Mouse (Mus musculus) common myeloid progenitor, adult 5-6 weeks (primary cell): ENCODE results near the gene Crhr2. TPM values are rescaled to one million over a fixed set of nuclear protein-coding genes. Genes with fewer than 3 reads are reported as not detected.
A peak's percentile ranks its signal among the peaks of the same experiment; 100 is the strongest.

Experiments
- ATAC-seq: replicated peaks from 2 replicates; pipeline ENCODE4 v1.8.0; 2016; ENCODE audit warnings: low read depth, mild to moderate bottlenecking, moderate TSS enrichment, inconsistent platforms; ENCODE audit not compliant: poor library complexity, severe bottlenecking
- total RNA-seq: library from RNA; stranded (forward); fragments of 200-1000, 187-1606 nt; gene quantifications from 2 replicates; pipeline ENCODE4 v1.2.3, GENCODE M21; 2017

The Crhr2 gene
- total RNA-seq, result not detected in 2 replicates

DNA sequence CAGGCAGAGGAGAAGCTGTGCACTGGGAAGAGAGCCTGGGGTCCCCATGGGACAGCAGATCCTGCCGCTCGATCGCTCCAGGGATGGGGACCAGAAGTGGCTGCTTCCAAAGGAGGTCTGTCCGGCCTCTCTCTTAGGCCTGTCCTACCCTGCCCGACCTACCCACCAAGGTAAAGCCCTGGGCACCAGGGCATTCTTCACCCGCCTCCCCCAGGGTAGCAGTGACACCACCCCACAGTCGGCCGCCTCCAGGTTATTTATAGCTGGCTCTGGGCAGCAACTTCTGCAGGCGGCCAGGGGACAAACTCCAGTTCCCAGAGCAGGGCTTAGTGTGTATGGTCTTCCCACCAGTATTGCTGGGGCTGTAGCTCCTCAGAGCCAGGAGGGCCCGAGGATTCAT lies at the start of gene Crhr2:
TSS of gene Crhr2 (minus strand) at position 223 of the 400 bp plus-strand sequence.
- no peak for ATAC-seq

DNA sequence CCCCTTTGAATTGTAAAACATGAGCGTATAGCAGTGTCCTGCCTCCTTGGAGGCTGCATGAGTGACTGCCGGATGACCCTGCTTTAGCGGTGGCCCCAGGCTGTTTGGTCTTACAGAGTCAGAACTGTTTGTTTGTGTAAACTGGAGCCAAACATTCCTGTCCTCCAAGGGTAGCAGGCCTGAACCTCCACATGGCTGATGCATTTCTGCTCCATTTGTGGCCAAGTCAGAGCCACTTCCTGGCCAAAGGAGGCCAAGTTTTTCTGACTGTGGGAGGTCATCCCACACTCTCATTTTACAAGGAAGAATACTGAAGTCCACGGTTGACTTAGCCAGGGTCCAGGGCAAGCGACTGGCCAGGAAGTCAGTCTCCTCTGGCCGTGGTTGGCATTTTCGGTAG lies 46.7 kb upstream of the Crhr2 start:
- no peak for ATAC-seq

DNA sequence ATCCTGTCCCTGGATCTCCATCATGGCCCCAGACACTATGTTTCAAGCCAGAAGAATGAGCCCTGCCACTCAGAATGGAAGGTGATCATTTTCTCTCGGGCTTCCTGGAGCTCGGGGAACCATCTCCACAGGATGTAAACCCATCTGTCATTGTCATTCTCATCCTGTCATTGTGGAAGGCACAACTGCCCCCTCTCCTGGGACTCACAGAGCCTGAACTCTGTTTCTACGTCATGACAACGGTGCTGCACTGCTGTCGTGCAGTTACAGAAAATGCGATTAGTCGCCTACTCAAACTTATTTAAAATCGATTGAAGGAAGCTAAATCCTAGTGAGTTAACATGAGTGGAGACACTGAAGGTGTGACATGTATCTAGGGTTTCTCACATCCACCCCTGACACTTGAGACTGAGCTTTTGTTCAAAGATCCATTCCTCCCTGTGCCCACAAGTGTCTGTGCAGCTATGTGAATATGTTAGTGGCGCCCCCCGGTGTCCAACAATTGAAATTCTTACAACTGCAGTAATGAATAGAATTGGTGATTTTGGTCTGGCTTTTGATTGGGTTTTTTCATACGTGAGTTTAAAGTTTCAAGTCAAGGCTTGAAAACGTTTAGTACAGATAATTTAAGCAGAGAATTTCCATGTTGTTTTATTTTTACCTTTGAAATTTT lies 44.4 kb upstream of the Crhr2 start:
- ATAC-seq, result 0 out of 2 replicates have a peak, but pooled peaks have one; percentile 58

DNA sequence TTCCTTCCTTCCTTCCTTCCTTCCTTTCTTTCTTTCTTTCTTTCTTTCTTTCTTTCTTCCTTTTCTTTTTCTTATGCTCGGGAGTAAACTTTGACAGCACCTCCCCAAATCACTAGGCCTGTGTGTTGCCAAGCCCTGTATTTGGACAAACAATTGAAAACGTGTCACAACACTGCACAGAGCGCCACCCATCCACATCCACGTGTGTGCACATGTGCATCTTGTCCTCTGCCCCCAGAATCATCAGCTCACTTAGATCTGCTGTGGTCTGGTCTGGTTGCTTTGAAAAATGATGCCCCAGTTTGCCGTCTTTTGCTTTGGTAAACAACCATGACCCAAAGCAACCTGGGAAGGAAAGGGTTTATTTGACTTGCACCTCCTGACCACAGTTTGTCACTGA lies 43.1 kb upstream of the Crhr2 start:
- ATAC-seq, result no peak

DNA sequence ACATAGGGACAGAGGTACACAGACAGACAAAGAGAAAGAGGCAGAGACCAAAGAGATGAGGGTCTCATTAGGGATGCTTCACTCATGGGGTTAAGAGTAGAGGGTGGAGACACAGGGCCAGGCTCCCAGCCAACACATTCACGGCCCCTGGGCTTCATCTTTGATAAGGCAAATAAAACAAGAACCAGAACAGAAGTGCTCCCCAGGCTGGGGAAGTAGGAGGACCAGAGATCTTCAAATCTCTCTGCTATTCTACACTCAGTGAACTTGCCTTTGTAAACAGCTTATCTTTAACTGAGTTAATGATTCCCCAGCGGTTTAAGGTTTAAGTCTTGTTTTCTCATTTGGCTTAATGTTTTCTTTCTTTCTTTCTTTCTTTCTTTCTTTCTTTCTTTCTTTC lies 42.6 kb upstream of the Crhr2 start:
- ATAC-seq, result no peak

DNA sequence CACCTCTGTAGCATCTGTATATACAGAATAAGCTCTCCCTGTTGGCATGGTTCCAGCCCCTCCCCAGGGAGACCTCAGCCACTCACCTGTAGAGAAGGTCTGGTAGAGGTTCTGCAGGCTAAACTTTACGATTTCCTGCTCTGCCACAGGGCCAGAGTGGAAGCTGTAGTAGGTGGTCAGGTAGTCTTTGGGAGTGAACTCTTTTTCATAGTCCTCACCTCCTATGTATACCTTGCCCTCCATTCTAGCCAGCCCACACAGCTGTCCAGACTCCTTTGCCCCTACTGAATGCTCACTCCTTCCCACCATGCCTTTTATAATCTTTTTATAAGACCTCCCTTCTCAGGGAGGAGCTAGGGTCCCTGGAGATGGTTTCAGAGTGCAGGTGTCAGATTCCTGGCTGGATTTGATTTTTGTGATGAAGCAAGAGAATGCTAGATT lies 41.9 kb upstream of the Crhr2 start, which contains the start of gene Inmt:
TSS of gene Inmt (minus strand) at position 303 of the 441 bp plus-strand sequence.
- ATAC-seq, result no peak

DNA sequence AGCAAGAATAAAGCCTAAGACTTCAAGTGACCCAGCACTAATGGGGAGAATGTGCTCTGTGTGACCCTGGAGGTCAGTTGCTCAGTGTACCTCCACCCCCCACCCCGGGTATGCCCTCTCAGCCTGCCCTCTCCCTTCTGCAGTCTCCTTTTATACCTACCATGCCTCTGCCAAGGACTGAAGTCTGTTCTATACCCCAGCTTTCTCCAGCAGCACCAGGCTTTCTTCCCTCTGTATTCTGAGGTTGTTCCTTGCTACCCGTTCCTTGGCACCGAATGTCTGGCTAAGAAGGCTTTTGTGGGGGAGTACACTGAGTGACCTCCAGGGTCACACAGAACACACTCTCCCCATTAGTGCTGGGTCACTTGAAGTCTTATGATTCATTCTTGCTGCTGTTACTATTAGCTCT lies 41.1 kb upstream of the Crhr2 start:
- no peak for ATAC-seq

DNA sequence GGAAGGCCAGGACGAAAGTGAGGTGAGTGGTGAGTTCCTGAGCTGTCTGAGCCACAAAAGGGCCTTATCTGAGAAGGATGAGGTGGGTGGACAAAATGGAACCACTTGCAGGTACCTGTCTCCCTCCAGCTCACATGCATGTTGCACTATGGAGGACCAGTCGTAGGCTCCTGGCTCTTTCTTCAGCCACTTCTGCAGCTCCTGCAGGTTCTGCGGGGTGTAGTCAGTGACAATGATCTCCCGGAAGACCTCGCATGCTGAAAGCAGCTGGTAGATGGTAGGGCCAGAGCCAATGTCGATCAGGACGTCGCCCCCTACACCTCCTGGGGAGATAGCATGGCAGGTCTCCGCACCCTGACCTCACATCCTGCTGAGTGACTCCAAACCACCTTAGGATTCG lies 40.4 kb upstream of the Crhr2 start:
- ATAC-seq, result no peak

DNA sequence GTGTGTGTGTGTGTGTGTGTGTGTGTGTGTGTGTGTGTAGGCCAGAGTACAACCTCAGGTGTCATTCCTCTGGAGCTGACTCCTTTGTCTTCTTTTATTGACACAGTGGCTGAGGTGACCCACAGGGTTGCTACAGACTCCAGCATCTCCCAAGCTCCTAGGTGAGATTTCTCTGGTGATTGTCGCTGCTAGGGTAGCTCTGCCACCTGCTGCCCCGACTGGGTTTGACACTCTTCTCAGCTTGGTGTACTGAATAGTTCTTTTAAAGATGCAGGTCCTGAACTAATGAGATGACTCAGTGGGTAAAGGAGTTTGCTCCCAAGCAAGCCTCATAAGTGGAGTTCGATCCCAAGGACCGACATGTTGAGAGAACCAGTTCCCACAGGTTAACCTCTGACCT lies 38.8 kb upstream of the Crhr2 start:
- no peak for ATAC-seq

DNA sequence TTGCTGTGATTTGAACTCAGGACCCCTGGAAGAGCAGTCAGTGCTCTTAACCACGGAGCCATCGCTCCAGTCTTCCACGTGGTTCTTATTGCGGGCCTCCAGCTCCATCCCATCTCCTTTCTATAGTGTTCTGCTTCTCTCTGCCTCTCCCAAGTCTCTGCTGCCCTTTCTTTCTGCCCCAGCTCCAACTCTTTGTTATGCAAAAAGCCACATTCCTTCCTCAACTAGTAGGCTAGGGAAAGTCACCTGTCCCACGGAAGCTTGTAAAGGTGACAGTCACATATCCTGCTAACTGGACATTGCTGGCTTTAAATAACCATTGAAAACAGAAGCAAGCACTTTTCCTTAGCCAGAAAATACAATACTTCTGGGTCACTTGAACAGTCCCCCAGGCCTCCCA lies 37.0 kb upstream of the Crhr2 start:
- ATAC-seq, result no peak

DNA sequence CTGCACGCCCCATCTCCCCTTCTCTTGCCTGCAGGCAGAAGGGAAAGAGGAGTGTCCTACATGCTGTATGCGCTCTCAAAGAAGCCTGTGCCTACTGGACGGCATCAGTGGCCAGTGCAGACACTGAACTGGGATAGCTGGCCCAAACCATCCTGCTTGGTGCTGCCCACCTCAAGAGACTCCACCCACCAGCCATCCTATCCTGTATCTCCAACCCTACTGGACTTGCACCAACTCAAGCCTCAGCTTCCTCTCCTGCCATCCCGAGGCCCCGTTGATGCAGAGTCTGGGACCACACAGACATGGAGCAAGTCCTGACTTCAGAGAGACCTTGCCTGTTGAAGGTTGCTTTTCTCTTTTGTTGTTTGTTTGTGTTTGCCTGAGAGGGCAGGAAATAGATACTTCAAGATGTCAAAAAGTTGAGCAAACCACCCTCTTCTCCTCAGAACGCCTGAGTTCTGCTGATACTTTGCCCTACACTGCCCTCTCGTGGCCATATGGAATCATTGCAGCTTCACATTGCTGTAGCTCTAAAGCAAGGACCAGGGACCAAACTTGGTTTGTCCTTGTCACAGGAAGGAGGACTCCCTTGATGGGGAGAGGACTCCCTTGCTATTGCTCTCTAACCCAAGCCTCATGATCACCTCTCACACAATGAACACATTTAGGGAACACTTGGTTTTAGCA lies 34.1 kb upstream of the Crhr2 start:
- ATAC-seq, result peak; percentile 86

DNA sequence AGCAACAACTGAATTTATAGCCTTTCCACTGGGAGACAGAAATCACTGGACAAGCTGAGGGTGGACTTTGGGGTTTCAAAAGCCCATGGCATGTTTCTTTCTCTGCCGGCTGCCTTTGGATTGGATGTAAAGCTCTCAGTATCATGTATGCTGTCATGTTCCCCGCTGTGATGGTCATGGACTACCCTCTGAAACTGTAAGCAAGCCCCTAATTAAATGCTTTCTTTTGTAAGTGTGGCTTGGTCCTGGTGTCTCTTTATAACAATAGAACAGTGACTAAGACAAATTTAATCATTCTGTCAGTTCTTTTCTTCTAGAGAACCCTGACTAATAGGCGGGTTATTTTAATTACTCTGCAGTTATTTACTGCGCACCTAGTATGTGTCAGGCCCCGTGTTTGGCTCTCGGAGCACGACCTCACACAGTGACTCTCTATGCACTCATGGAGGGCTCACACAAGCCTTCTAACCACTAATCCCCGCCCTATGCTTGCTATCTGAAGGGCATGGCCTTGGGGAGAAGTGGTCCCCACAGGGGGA lies 30.3 kb upstream of the Crhr2 start:
- ATAC-seq, result no peak

DNA sequence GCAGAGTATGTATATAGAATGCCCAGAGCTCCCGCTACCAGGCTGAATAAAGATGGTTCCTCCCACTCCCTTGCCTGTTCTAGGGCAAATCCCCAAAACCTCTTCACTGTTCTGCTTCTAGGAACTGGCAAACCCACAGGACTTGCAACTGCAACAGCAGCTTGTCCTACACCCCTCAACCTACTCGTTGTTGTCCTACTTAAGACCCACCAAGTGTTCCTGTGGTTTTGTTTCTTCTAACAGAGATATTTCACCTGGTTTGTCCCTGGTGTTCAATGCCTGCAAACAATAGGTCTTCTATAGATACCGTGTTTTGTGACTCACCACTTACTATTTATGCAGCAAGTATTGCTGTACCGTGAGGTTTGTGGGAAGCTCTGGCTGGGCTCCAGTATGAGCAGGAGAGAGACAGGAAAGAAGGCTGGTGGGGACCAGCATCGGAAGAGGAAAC lies 28.5 kb upstream of the Crhr2 start:
- ATAC-seq, result no peak

DNA sequence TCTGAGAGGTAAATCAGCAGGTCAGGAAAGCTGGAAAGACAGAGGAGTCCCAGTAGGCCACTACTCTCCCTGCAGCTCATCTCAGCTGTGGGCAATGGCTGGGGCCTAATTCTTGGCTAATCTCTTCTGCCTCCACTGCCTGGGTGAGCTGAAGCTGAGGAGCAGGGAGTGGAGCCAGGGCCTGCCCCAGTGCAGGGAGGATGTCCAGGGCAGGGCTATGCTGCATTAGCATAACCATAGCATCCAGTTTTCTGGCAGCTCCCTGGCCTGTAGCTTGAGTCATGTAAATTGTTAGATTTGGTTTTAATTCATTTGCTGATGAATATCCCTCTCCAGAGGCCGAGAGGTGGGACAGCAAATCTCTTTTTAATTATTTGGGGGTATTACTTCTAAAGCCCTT lies 26.4 kb upstream of the Crhr2 start:
- no peak for ATAC-seq

DNA sequence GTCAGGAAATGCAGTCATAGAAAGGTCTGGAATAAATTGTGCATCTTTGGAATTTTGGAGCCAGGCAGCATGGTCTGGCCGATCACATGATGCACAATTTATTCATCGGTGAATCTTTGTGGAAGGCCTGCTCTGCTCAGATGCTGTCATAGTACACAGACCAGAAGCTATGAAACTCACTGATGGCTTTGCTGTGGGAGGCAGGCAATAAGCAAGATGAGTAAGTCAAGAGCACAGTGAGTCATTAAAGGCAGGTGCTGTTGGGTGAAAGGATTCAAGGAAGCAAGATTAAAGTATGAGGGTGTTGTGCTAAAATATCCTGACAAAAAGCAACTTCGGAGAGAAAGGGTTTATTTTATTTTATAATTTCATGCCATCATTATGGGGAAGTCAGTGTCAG lies 19.4 kb upstream of the Crhr2 start:
- no peak for ATAC-seq

DNA sequence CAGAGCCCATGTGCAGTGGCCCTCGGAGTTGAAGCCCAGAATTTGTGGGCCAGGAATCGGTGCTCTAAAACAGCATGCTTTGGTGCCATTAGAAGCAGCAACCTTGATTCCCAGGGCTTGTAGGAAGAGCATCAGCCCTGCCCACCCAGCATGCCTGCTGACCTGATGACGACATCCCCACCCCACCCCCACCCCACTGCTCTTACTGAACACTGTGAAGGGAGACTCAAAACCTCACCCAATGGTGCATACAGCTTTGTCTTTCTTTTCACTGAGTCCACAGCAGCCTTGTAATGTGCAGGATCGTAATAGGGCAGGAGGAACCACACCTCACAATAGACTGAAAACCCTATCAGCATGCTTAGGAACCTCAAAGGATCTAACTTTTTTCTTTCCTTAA lies 13.3 kb upstream of the Crhr2 start:
- no peak for ATAC-seq

DNA sequence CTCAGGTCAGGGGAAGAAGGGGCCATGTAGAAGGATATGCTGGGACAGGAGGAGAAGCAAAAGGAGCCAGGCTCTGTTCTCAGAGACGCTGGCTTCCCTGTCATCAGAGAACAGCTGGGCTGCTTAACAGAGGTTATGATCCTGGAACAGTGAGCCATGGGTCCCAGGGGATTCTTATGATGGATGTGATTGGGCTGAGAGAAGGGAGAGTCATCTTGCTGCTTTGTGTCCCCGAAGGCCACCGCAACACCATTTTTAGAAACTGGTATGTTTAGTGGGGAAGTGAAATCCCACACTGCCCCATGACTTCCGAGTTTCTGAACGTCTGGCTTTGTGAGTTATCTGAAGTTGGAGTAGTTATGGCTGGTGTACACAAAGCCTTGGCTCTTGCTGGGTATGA lies 12.5 kb upstream of the Crhr2 start:
- ATAC-seq, result no peak

DNA sequence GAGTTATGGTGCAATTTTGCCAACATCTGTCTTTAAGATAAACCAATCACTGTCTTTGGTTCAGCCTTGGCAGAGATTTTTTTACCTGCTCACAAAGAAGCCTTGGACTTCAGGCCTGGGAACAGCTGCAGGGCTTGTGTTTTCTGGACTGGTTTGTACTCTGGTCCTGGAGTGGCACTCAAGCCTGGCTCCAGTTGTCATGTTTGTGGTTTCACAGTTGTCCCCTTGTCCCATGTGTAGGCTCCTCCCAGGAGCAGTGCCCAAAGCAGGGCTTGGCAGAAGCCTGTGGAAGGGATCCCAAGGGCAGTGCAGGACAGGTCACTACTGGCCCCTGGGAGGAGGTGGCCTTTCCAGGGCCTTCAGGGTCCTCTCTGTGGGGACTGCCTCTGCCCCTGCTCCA lies 5.5 kb upstream of the Crhr2 start:
- ATAC-seq, result no peak

DNA sequence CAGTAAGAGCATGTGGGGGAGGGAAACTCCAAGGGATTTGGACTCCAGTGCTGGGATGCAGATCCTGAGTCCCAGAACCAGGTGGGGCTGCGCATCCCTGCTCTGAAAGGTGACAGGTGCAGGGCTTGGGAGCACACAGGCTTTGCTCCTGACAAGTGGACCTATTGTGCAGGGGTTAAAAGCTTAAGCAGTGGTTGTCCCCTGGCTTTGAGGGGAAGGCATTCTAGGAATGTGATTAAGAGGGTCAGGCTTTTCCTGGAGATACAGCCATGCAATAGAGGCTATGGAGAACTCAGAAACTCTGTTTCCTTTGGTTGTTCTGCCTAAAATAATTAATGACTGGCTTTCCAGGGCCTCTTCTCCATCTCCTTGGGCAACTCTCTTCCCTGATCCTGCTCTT lies 609 bp upstream of the Crhr2 start:
- no peak for ATAC-seq

DNA sequence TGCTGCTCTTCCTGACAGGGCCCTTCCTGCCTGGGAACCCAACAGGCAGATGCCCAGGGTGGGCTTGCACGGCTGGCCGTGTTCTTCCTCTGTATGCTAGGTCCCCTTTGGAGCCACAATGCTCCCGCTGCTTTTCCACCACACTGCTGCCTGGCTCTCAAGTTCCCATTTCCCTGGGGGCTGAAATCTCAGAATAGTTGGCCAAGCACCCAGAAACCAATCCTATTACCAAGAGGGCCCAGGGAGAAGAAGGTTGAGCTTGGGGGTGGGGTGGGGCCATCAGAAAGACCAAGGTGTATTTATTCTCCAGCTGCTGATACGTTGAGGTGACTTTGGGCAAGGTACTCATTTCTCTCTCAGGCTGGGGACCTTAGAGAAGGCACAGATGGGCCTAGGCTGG lies 1.5 kb downstream of the Crhr2 start:
- no peak for ATAC-seq

DNA sequence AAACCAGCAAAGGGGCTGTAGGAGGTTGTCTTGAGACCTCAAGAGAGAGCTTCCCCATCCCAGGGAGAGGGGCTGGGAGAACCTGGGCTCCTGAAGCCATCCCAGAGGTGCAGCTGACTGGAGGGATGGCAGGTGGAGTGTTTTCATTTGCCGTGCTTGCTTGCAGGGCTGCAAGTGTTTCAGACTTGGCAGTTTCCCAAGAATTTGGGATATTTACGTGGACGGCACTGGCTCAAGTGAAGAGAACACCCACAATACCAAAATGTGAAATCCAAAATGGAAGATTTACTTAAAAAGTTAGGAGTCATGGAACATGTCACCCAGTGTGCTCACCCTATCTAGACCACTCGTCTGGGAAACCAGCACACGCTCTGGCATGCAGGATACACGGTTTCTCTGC lies 2.2 kb downstream of the Crhr2 start:
- no peak for ATAC-seq

DNA sequence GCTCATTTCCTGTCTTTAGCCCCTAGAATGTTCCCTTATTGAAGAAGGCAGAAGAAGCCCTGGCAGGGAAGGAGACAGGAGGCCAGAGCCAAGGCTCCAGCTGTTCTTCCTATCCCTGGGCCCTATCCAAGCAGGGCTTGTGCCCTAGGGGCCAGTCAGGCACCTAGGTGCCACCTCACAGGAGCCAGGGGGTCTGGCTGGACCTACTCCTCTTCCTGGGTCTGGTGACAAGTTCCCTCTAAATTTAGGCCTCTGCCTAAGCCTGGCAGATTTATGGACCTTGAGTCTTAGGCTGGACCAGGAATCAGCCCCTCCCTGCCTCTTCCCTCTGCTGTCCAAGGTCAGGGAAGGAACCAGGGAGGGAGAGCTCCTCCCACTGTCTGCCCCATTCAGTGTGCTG lies 4.4 kb downstream of the Crhr2 start:
- ATAC-seq, result no peak
